Mouse (Mus musculus) embryonic fibroblast, embryonic 13.5 days (primary cell): Measurements from ENCODE around the gene Gm30083.

Experiments used
- CTCF ChIP-seq: IDR thresholded peaks from 2 replicates; pipeline ENCODE4 v1.5.1; 2011; ENCODE audit warnings: mild to moderate bottlenecking, control low read depth, low read length, moderate library complexity, borderline replicate concordance; ENCODE audit not compliant: insufficient read depth
- POLR2A ChIP-seq: IDR thresholded peaks from 2 replicates; pipeline ENCODE4 v1.6.1; 2011; ENCODE audit warnings: low read depth, mild to moderate bottlenecking, control low read depth, low read length, moderate library complexity

- TF ChIP-seq CTCF (no peak), POLR2A (no peak)
These were observed 61.2 kb downstream of the Gm30083 start, which contains the start of gene Rbp3 for GRCm38 (mm10) chr14:33953761-33954160.
